Mouse (Mus musculus) kidney, adult 18-20 months (tissue): ENCODE data around the gene Nlgn1.

Experiments used
- DNase-seq: peaks from one replicate; pipeline ENCODE4 v3.0.0; 2021

Nlgn1 gene

GRCm38 (mm10) chr3:26042966-26043365 lies 289.3 kb downstream of the Nlgn1 start:
- DNase-seq: no peak

GRCm38 (mm10) chr3:26039696-26040095 lies 292.6 kb downstream of the Nlgn1 start:
- DNase-seq: no peak

GRCm38 (mm10) chr3:26026025-26026424 lies 306.2 kb downstream of the Nlgn1 start:
- no peak for DNase-seq

GRCm38 (mm10) chr3:26023217-26023616 lies 309.0 kb downstream of the Nlgn1 start:
- no peak for DNase-seq

- no peak for DNase-seq
Measured at GRCm38 (mm10) chr3:26021632-26022184, 310.6 kb downstream of the Nlgn1 start.

- no peak for DNase-seq
Measured at GRCm38 (mm10) chr3:26011310-26012078, 320.8 kb downstream of the Nlgn1 start.

GRCm38 (mm10) chr3:26002863-26003608 lies 329.2 kb downstream of the Nlgn1 start:
- no peak for DNase-seq

GRCm38 (mm10) chr3:26002367-26002766 lies 329.9 kb downstream of the Nlgn1 start:
- no peak for DNase-seq

- no peak for DNase-seq
Measured at GRCm38 (mm10) chr3:25967546-25967945, 364.7 kb downstream of the Nlgn1 start.

- DNase-seq: no peak
Measured at GRCm38 (mm10) chr3:25964237-25964636, 368.0 kb downstream of the Nlgn1 start.

- no peak for DNase-seq
Measured at GRCm38 (mm10) chr3:25963568-25963967, 368.7 kb downstream of the Nlgn1 start.

GRCm38 (mm10) chr3:25916535-25916934 lies 415.7 kb downstream of the Nlgn1 start:
- no peak for DNase-seq

- DNase-seq: no peak
Measured at GRCm38 (mm10) chr3:25914365-25915065, 417.7 kb downstream of the Nlgn1 start.

- DNase-seq: no peak
Measured at GRCm38 (mm10) chr3:25903140-25903809, 429.0 kb downstream of the Nlgn1 start.

GRCm38 (mm10) chr3:25897456-25897855 lies 434.8 kb downstream of the Nlgn1 start:
- no peak for DNase-seq

GRCm38 (mm10) chr3:25884797-25885196 lies 447.5 kb downstream of the Nlgn1 start:
- DNase-seq: no peak

- DNase-seq: no peak
Measured at GRCm38 (mm10) chr3:25869161-25869560, 463.1 kb downstream of the Nlgn1 start.

- no peak for DNase-seq
Measured at GRCm38 (mm10) chr3:25858384-25858783, 473.9 kb downstream of the Nlgn1 start.

GRCm38 (mm10) chr3:25844686-25845462 lies 487.4 kb downstream of the Nlgn1 start:
- DNase-seq: no peak

- DNase-seq: no peak
Measured at GRCm38 (mm10) chr3:25830237-25830636, 502.0 kb downstream of the Nlgn1 start.

- no peak for DNase-seq
Measured at GRCm38 (mm10) chr3:25813368-25813767, 518.9 kb downstream of the Nlgn1 start.

- no peak for DNase-seq
Measured at GRCm38 (mm10) chr3:25807559-25807958, 524.7 kb downstream of the Nlgn1 start.
